Mouse (Mus musculus): ENCODE data around the gene Smyd3. TPM values are rescaled to one million over a fixed set of nuclear protein-coding genes. Genes with fewer than 3 reads are reported as not detected.

Smyd3 gene
- total and polyA plus RNA-seq, 3 experiments, result 2.7 to 8.1 (median 7.6) TPM

DNA sequence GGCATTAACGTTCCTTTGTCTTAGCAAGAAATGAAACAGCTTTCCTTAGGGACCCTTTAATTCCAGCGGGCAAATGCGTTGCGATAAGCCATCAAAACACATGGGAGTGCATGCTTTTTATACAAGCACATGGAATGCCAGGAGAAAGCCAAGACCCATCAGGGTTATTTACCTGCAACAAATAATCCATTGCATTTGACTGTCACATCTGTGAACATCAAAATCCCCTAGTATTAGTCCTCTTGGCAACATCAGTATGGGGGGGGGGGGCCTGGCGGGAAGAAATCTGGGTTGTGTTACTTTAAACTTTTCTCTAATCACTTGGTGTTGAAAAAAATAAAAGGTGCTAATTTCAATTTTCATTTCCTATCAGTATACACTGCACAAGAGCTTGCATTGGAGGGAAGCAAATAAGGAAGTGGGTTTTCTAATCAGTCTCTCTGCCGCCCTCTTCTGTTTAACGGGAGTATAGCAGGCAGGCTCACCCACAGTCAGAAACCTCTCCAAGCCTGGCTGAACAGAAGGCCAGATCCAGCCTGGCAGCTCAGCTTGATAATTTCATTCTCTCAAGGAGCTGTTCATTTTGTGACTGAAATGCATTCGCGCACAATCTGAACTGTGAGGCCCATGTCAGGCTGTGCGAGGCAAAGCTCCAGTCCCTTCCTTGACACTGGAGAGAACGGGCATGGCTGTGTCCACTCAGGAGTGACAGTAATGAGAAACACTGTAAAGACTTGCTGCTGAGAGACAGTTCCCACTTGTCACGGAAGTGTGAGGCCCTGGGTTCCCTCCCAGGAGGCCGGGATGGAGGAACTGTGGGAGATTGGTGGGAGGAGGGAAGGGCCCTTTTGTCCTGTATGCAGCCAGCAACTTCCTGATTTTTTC, 285.8 kb downstream of the Smyd3 start:
- Histone ChIP-seq H3K9ac (ENCODE audit: low read depth, low read length) (no peak overlapping the region), H3K27me3 (ENCODE audit: control insufficient read depth, insufficient read depth, low read length) (no peaks in the 10 kb centered on the region), H3K27ac (no peak overlapping the region), H3K36me3 (ENCODE audit: control insufficient read depth, insufficient read depth, low read length) (no peaks in the 10 kb centered on the region), H3K4me3 (no peak overlapping the region), H3K4me1 (ENCODE audit: control insufficient read depth, insufficient read depth, low read length) (no peaks in the 10 kb centered on the region), H3K79me2 (replicated peaks; ENCODE audit: control insufficient read depth, insufficient read depth, low read length) (no peaks in the 10 kb centered on the region)
- 49% methylated on average over 13 of the region's 13 CpGs for WGBS
- intact Hi-C loops (cut with DNase I), result loop anchor here (1.0 to 5.0 kb wide), 3 partner anchors 90 to 705 kb away; no protein-coding TSS in a partner anchor
- peak; percentile 47 to 60 for DNase-seq
- TF ChIP-seq CTCF (IDR thresholded peaks at IDR 0.05) (peak; percentile 89), EP300 (IDR thresholded peaks at IDR 0.05; ENCODE audit: insufficient read depth, low read depth, low read length) (no peak)

DNA sequence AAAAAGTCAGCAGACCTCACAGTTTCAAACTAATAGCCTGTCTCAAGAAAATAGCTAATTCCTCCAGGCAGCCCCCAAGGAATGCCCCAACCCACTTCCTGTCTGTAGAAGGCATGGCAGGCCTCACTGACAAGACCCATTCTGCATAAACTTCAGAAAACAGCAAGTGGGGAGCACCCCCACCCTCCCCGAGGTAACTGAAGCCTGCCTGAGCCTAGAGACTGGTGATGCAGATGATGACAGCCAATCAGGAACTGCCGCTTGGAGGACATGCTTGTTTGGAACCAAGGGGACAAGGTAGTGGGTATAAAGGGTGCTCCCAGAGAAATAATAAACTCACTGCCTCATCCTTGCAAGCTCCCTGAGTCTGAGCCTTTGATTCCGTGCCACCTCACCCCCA, 288.3 kb downstream of the Smyd3 start:
- Histone ChIP-seq H3K27ac (no peak overlapping the region), H3K4me3 (no peak overlapping the region), H3K27me3 (ENCODE audit: control insufficient read depth, insufficient read depth, low read length) (no peaks in the 10 kb centered on the region), H3K36me3 (ENCODE audit: control insufficient read depth, insufficient read depth, low read length) (no peaks in the 10 kb centered on the region), H3K79me2 (replicated peaks; ENCODE audit: control insufficient read depth, insufficient read depth, low read length) (no peaks in the 10 kb centered on the region), H3K9ac (ENCODE audit: low read depth, low read length) (no peak overlapping the region), H3K4me1 (ENCODE audit: control insufficient read depth, insufficient read depth, low read length) (no peaks in the 10 kb centered on the region)
- DNase-seq, result no peak
- 68% methylated on average over 3 of the region's 3 CpGs for WGBS
- intact Hi-C loops (cut with DNase I), result no loop called here
- TF ChIP-seq EP300 (IDR thresholded peaks at IDR 0.05; ENCODE audit: insufficient read depth, low read depth, low read length) (no peak), CTCF (IDR thresholded peaks at IDR 0.05) (no peak), POLR2A (IDR thresholded peaks at IDR 0.05; ENCODE audit: insufficient read depth, low read depth, low read length) (no peak)

DNA sequence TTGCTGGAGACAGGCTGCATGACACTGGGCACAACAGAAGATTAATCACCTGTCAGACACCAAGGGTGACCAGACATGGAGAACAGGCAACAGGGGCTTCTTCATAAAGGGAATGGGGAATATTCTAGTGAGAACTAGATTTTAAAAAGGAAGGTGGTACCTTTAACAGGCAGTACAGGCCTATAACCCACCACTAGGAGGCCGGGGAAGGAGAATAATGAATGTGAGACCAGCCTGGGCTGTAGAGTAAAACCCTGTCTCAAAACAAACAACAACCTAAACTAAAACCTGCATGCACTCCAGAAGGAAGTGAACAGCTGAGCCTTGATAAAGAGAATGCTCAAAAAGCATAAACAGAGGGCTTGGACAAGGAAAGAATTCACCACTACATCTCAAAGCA, 297.6 kb downstream of the Smyd3 start:
- TF ChIP-seq CTCF (IDR thresholded peaks at IDR 0.05), result no peak
- no peak for TF ChIP-seq EP300 (IDR thresholded peaks at IDR 0.05; ENCODE audit: insufficient read depth, low read depth, low read length)
- no peak for TF ChIP-seq POLR2A (IDR thresholded peaks at IDR 0.05; ENCODE audit: insufficient read depth, low read depth, low read length)
- H3K9ac ChIP-seq (ENCODE audit: low read depth, low read length), result no peak overlapping the region
- no peak overlapping the region for H3K27ac ChIP-seq
- no peaks in the 10 kb centered on the region for H3K79me2 ChIP-seq (replicated peaks; ENCODE audit: control insufficient read depth, insufficient read depth, low read length)
- no peaks in the 10 kb centered on the region for H3K27me3 ChIP-seq (ENCODE audit: control insufficient read depth, insufficient read depth, low read length)
- H3K4me1 ChIP-seq (ENCODE audit: control insufficient read depth, insufficient read depth, low read length), result no peaks in the 10 kb centered on the region
- H3K36me3 ChIP-seq (ENCODE audit: control insufficient read depth, insufficient read depth, low read length), result no peaks in the 10 kb centered on the region
- no peak for DNase-seq
- no peak overlapping the region for H3K4me3 ChIP-seq
- 74% methylated on average over 1 of the region's 1 CpGs for WGBS
- intact Hi-C loops (cut with DNase I), result no loop called here

GRCm38 (mm10) chr1:179218061-179218460, 299.8 kb downstream of the Smyd3 start:
- Histone ChIP-seq H3K4me1 (ENCODE audit: control insufficient read depth, insufficient read depth, low read length) (no peaks in the 10 kb centered on the region), H3K27ac (no peak overlapping the region)
- 73% methylated on average over 5 of the region's 5 CpGs for WGBS

GRCm38 (mm10) chr1:179217036-179217435, 300.8 kb downstream of the Smyd3 start:
- Histone ChIP-seq H3K4me3 (no peak overlapping the region), H3K36me3 (ENCODE audit: control insufficient read depth, insufficient read depth, low read length) (no peaks in the 10 kb centered on the region), H3K27me3 (ENCODE audit: control insufficient read depth, insufficient read depth, low read length) (no peaks in the 10 kb centered on the region), H3K27ac (no peak overlapping the region), H3K4me1 (ENCODE audit: control insufficient read depth, insufficient read depth, low read length) (no peaks in the 10 kb centered on the region), H3K9ac (ENCODE audit: low read depth, low read length) (no peak overlapping the region), H3K79me2 (replicated peaks; ENCODE audit: control insufficient read depth, insufficient read depth, low read length) (no peaks in the 10 kb centered on the region)
- WGBS, result 61% methylated on average over 4 of the region's 4 CpGs
- TF ChIP-seq POLR2A (IDR thresholded peaks at IDR 0.05; ENCODE audit: insufficient read depth, low read depth, low read length) (no peak), CTCF (IDR thresholded peaks at IDR 0.05) (no peak), EP300 (IDR thresholded peaks at IDR 0.05; ENCODE audit: insufficient read depth, low read depth, low read length) (no peak)
- intact Hi-C loops (cut with DNase I), result no loop called here
- no peak for DNase-seq

More at GRCm38 (mm10) chr1:179218061-179218460, 299.8 kb downstream of the Smyd3 start:
- TF ChIP-seq POLR2A (IDR thresholded peaks at IDR 0.05; ENCODE audit: insufficient read depth, low read depth, low read length) (no peak), CTCF (IDR thresholded peaks at IDR 0.05) (no peak), EP300 (IDR thresholded peaks at IDR 0.05; ENCODE audit: insufficient read depth, low read depth, low read length) (no peak)
- no peak for DNase-seq
- H3K27me3 ChIP-seq (ENCODE audit: control insufficient read depth, insufficient read depth, low read length), result no peaks in the 10 kb centered on the region
- H3K4me3 ChIP-seq, result no peak overlapping the region
- intact Hi-C loops (cut with DNase I), result no loop called here
- H3K79me2 ChIP-seq (replicated peaks; ENCODE audit: control insufficient read depth, insufficient read depth, low read length), result no peaks in the 10 kb centered on the region
- no peaks in the 10 kb centered on the region for H3K36me3 ChIP-seq (ENCODE audit: control insufficient read depth, insufficient read depth, low read length)
- no peak overlapping the region for H3K9ac ChIP-seq (ENCODE audit: low read depth, low read length)

DNA sequence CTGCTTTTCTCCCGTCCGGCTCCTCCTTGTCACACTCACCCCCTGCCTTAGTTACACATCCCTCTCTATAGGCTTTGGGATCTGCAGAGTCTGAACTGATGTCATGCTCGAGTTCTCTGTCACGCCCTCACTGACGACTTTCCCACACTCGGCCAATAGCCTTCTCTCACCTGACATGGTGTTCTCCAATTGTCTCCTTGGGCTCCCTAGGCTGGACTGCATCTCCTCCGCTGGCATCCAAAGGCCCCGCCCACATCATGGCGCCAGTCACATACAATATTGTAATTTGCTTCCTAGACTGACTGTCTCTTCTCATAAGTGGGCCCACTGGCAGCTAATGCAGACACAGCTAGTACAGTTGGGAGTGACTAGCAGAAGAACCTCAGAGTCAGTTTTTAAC, 304.5 kb downstream of the Smyd3 start:
- no peaks in the 10 kb centered on the region for H3K36me3 ChIP-seq (ENCODE audit: control insufficient read depth, insufficient read depth, low read length)
- no peaks in the 10 kb centered on the region for H3K4me1 ChIP-seq (ENCODE audit: control insufficient read depth, insufficient read depth, low read length)
- WGBS, result 95% methylated on average over 9 of the region's 9 CpGs
- DNase-seq, result no peak
- no peak for TF ChIP-seq EP300 (IDR thresholded peaks at IDR 0.05; ENCODE audit: insufficient read depth, low read depth, low read length)
- no peak for TF ChIP-seq POLR2A (IDR thresholded peaks at IDR 0.05; ENCODE audit: insufficient read depth, low read depth, low read length)
- no peak for TF ChIP-seq CTCF (IDR thresholded peaks at IDR 0.05)
- H3K27me3 ChIP-seq (ENCODE audit: control insufficient read depth, insufficient read depth, low read length), result no peaks in the 10 kb centered on the region
- intact Hi-C loops (cut with DNase I), result no loop called here
- H3K9ac ChIP-seq (ENCODE audit: low read depth, low read length), result no peak overlapping the region
- H3K79me2 ChIP-seq (replicated peaks; ENCODE audit: control insufficient read depth, insufficient read depth, low read length), result no peaks in the 10 kb centered on the region
- H3K4me3 ChIP-seq, result no peak overlapping the region
- no peak overlapping the region for H3K27ac ChIP-seq
